Mouse (Mus musculus): Measurements from ENCODE around the gene Mustn1. TPM values are rescaled to one million over a fixed set of nuclear protein-coding genes. Genes with fewer than 3 reads are reported as not detected.

Mustn1 gene
- polyA plus RNA-seq, 1 experiment from 2014 or later, result 0.43 TPM

DNA sequence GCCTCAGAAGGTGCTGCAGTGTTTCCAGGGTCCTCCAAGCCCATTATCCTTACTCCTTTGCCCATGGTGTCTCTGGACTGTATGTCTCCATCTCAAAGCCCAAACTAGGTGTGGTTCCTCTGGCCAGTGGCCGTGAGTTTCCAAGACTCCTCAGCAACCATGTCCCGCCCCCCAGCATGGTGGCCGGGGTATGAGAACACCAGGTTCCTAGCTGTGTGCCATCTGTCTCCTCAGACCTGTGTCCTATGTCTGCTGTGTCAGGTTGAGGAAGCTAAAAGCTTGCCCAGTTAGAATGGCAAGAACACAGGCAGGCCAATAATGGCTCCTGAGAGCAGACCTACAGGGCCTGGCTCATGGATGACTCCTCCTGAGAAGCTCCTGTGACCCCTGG, 2.7 kb downstream of the Mustn1 start:
- H3K27me3 ChIP-seq, result no peaks in the 10 kb centered on the region
- H3K4me3 ChIP-seq, result no peak overlapping the region
- no peaks in the 10 kb centered on the region for H3K4me1 ChIP-seq
- H3K9ac ChIP-seq (replicated peaks), result no peak overlapping the region
- no peaks in the 10 kb centered on the region for H3K9me3 ChIP-seq
- no peak overlapping the region for H3K4me2 ChIP-seq (replicated peaks)
- H3K27ac ChIP-seq (replicated peaks), result no peak overlapping the region
- no peak for ATAC-seq (ENCODE audit: low FRiP score, low read depth)
- H3K36me3 ChIP-seq, result no peaks in the 10 kb centered on the region
- WGBS, result 92% methylated on average over 3 of the region's 3 CpGs

DNA sequence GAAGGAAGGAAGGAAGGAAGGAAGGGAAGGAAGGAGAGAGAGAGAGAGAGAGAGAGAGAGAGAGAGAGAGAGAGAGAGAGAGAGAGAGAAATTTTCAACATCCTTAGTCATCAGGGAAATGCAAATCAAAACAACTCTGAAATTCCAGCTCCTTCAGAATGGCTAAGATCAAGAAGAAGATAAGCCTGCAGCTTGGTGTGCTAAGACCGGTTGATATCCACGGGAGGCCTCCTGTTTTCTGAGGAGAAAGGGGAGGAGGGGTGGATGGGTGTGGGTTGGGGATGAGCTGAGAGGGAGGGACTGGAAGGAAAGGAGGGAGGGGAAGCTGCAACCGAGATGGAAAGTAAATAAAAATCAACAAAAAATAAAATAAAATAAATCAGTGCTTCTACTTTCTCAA, 6.3 kb downstream of the Mustn1 start:
- no peak overlapping the region for H3K4me2 ChIP-seq (replicated peaks)
- no peak for ATAC-seq (ENCODE audit: low FRiP score, low read depth)
- 0 out of 2 replicates have a peak, but pooled peaks cover 4% of the 10 kb centered on the region for H3K4me1 ChIP-seq
- no peaks in the 10 kb centered on the region for H3K9me3 ChIP-seq
- WGBS, result 24% methylated on average over 3 of the region's 3 CpGs
- H3K27me3 ChIP-seq, result no peaks in the 10 kb centered on the region
- H3K27ac ChIP-seq (replicated peaks), result no peak overlapping the region
- H3K9ac ChIP-seq (replicated peaks), result no peak overlapping the region
- H3K36me3 ChIP-seq, result no peaks in the 10 kb centered on the region
- H3K4me3 ChIP-seq, result no peak overlapping the region

DNA sequence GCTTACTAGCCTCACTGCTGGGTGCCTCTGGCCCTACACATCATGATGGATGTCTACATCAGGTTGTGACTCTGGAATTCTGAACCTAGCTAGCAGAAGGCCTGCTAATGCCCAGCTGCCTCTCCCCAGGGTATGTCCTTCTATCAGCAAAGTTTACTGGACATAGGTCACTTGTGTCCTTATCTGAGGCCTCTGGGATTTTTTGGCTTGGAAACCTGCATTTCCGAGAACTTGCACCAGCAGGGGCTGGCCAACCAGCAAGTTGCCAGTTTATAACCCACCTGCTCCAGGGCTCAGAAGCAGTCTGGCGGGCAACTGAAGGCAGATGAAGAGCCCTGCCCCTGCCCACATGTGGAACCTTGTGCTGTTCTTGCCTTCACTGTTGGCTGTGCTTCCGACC, 7.2 kb downstream of the Mustn1 start, which contains the start of gene Itih4:
Gene Itih4, plus strand, starts transcription at position 273 of the 400 bp plus-strand sequence.
- Histone ChIP-seq H3K4me3 (no peak within 1 kb of the TSS), H3K4me2 (replicated peaks) (no peak within 1 kb of the TSS), H3K36me3 (no peaks in the 10 kb centered on the region), H3K4me1 (0 out of 2 replicates have a peak, but pooled peaks cover 4% of the 10 kb centered on the region), H3K27me3 (no peaks in the 10 kb centered on the region), H3K9ac (replicated peaks) (no peak within 1 kb of the TSS), H3K9me3 (no peaks in the 10 kb centered on the region), H3K27ac (replicated peaks) (no peak within 1 kb of the TSS)
- no peak for ATAC-seq (ENCODE audit: low FRiP score, low read depth)
- WGBS, result 89% methylated on average over 3 of the region's 3 CpGs

DNA sequence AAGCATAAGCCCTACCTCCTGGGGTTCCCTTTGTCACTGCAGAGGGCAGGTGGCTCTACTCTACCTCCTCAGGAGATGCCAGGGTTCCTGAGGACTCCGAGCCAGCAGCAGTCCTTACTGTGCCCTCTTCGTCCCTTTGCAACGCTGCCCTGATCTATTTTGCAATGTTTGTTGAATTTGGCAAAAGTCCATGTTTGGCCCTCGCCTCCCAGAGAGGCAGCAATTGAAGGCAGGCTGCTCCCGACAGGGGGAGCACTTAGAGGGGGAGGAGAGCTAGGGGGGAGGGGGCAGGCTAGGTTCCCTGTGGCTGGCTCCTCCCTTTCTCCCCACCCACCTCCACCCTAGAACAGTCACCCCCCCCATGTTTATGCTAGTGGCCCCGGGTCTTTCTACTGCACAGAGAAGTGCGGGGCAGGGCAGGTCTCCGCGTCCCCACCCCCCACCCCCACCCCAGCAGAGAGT, 9.3 kb downstream of the Mustn1 start:
- Histone ChIP-seq H3K9me3 (no peaks in the 10 kb centered on the region), H3K36me3 (no peaks in the 10 kb centered on the region), H3K4me2 (replicated peaks) (no peak overlapping the region), H3K4me3 (no peak overlapping the region), H3K27ac (replicated peaks) (no peak overlapping the region), H3K4me1 (0 out of 2 replicates have a peak, but pooled peaks cover 4% of the 10 kb centered on the region), H3K9ac (replicated peaks) (no peak overlapping the region), H3K27me3 (no peaks in the 10 kb centered on the region)
- ATAC-seq (ENCODE audit: low FRiP score, low read depth), result no peak
- WGBS, result 28% methylated on average over 8 of the region's 9 CpGs

DNA sequence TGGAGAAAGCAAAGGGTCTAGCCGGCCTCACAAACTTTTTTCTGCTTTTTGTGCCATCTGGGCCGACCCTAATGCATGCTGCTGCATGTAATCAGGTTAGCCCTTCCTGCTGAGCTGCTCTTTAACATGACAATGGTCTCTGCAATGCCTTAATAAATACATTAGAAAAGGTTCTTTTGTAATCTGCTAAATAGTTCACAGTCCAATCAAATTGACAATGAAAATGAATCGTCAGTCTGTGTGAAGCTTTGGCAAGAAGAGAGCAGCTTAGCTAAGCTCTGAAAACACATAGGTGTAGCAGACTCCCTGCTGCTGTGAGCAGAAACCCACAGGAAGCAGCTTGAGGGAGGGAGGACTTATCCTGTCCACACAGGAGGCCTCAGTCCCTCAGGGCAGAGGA, 21.0 kb downstream of the Mustn1 start:
- WGBS, result 19% methylated on average over 3 of the region's 3 CpGs
- H3K4me3 ChIP-seq, result no peak overlapping the region

DNA sequence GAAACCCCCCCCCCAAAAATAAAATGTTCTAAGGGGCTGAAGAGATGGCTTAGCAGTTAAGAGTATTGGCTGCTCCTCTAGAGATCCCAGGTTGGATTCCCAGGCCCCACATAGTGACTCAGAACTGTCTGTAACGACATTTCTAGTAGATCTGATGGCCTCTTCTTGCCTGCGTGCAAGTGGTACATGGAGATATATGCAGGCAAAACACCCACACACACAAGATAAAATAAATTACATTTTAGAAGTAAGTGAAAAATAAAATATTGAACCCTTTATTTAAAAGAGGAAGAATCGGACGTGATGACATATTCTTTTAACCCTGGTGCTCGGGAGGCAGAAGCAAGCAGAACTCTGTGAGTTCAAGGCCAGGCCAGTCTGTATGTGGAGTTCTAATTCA, 23.6 kb downstream of the Mustn1 start:
- whole genome bisulfite sequencing, result 89% methylated on average over 5 of the region's 5 CpGs
- no peak for ATAC-seq (ENCODE audit: low FRiP score, low read depth)
- Histone ChIP-seq H3K9me3 (no peaks in the 10 kb centered on the region), H3K9ac (replicated peaks) (no peak overlapping the region), H3K4me3 (no peak overlapping the region), H3K4me2 (replicated peaks) (no peak overlapping the region), H3K27ac (replicated peaks) (no peak overlapping the region), H3K4me1 (peaks cover 3% of the 10 kb centered on the region; the same call in 1 of the 2 replicates), H3K36me3 (no peaks in the 10 kb centered on the region), H3K27me3 (no peaks in the 10 kb centered on the region)

More for the DNA sequence above, 21.0 kb downstream of the Mustn1 start:
- Histone ChIP-seq H3K27me3 (no peaks in the 10 kb centered on the region), H3K9ac (replicated peaks) (no peak overlapping the region), H3K4me1 (peaks cover 3% of the 10 kb centered on the region; the same call in 1 of the 2 replicates), H3K4me2 (replicated peaks) (no peak overlapping the region), H3K27ac (replicated peaks) (no peak overlapping the region), H3K36me3 (no peaks in the 10 kb centered on the region), H3K9me3 (no peaks in the 10 kb centered on the region)
- ATAC-seq (ENCODE audit: low FRiP score, low read depth), result no peak; the same call in 1 of the 2 replicates

DNA sequence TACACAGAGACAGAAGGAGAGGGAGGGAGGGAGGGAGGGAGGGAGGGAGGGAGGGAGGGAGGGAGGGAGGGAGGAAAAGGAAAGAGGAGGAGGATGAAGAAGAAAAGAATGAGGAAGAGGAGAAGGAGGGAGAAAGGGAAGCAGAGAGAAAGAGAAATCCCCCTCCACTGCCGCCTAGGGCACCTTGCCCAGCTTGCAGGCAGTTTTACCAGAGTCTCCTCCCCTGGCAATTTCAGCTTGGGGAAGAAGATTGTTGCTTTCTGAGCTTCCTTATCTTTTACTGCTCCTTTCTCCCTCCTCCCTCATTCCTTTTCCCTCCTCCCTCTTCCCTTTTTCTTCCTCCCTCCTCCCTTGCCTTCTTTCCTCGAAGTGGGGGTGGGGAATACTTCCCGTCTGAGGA, 24.0 kb downstream of the Mustn1 start:
- Histone ChIP-seq H3K4me2 (replicated peaks) (no peak overlapping the region), H3K4me3 (no peak overlapping the region), H3K36me3 (no peaks in the 10 kb centered on the region), H3K27me3 (no peaks in the 10 kb centered on the region), H3K4me1 (peaks cover 3% of the 10 kb centered on the region; the same call in 1 of the 2 replicates), H3K9me3 (no peaks in the 10 kb centered on the region), H3K9ac (replicated peaks) (no peak overlapping the region), H3K27ac (replicated peaks) (no peak overlapping the region)
- no peak for ATAC-seq (ENCODE audit: low FRiP score, low read depth)
- 86% methylated on average over 3 of the region's 3 CpGs for WGBS

DNA sequence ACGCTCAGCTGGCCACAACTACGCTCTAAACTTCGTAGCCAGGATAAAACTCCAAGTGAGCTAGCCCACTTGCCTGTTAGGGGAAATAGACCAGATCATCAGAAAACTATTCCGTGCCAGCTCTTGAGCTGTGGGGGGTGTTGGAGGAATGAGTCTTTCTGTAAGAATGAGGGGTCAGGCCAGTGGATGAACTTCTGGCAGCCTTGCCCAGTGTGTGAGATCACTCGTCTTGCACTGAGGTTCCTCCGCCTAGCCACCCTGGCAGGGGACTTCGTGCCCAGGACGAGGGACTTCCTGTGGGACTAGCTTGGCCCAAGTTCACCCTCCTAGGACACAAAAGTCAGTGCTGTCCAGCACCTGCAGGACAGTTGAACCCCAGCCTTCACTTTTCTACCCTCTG, 25.3 kb downstream of the Mustn1 start:
- no peak overlapping the region for H3K27ac ChIP-seq (replicated peaks)
- H3K4me1 ChIP-seq, result peaks cover 3% of the 10 kb centered on the region; the same call in 1 of the 2 replicates
- ATAC-seq (ENCODE audit: low FRiP score, low read depth), result no peak
- H3K9me3 ChIP-seq, result no peaks in the 10 kb centered on the region
- WGBS, result 85% methylated on average over 8 of the region's 8 CpGs
- no peak overlapping the region for H3K4me3 ChIP-seq
- H3K27me3 ChIP-seq, result no peaks in the 10 kb centered on the region
- H3K4me2 ChIP-seq (replicated peaks), result no peak overlapping the region
- no peaks in the 10 kb centered on the region for H3K36me3 ChIP-seq
- H3K9ac ChIP-seq (replicated peaks), result no peak overlapping the region

DNA sequence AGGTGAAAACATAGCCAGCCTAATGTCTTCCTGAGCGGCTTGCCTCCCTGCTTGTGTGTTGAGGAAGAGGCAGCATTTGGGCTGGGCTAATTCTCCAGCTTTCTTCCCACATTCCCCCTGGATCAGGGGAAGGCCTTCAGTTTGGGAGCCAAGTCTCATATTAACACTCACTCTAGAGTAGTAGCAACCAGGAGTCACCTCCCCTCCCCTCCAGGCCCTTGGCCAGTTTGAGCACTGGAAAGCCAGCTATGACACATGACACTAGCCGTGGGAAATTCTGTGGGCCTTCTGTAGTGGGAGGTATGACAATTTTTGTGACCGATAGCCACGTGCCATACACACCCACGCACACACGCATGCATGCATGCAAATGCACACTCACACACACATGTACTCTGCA, 27.0 kb downstream of the Mustn1 start:
- H3K9ac ChIP-seq (replicated peaks), result no peak overlapping the region
- H3K4me3 ChIP-seq, result no peak overlapping the region
- no peak for ATAC-seq (ENCODE audit: low FRiP score, low read depth)
- no peaks in the 10 kb centered on the region for H3K4me1 ChIP-seq
- no peak overlapping the region for H3K27ac ChIP-seq (replicated peaks)
- no peaks in the 10 kb centered on the region for H3K27me3 ChIP-seq
- 92% methylated on average over 6 of the region's 6 CpGs for WGBS
- H3K9me3 ChIP-seq, result no peaks in the 10 kb centered on the region
- no peaks in the 10 kb centered on the region for H3K36me3 ChIP-seq
- H3K4me2 ChIP-seq (replicated peaks), result no peak overlapping the region

DNA sequence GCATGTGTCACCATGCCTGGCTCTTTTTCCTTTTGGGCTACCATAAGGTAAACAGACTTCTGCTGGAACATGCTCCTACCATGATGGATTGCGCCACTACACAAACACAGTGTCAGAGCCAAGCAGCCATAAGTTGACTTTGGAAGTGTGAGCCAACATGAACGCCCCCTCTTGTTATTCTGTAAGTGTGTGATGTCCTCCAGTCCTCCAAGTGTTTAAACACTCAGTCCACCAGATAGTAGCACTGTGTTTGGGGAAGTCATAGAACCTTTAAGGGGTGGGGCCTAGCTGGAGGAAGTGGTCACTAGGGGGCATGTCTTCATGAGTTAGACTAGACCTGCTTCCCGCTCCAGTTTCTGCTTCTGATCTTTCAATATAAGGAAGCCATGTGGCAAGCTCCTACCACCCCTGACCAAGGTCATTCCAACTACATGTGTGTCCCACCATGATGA, 28.8 kb downstream of the Mustn1 start:
- Histone ChIP-seq H3K4me3 (no peak overlapping the region), H3K27ac (replicated peaks) (no peak overlapping the region), H3K4me1 (no peaks in the 10 kb centered on the region), H3K27me3 (no peaks in the 10 kb centered on the region), H3K4me2 (replicated peaks) (no peak overlapping the region), H3K9ac (replicated peaks) (no peak overlapping the region), H3K36me3 (no peaks in the 10 kb centered on the region), H3K9me3 (no peaks in the 10 kb centered on the region)
- WGBS, result 90% methylated on average over 3 of the region's 3 CpGs
- no peak for ATAC-seq (ENCODE audit: low FRiP score, low read depth)

DNA sequence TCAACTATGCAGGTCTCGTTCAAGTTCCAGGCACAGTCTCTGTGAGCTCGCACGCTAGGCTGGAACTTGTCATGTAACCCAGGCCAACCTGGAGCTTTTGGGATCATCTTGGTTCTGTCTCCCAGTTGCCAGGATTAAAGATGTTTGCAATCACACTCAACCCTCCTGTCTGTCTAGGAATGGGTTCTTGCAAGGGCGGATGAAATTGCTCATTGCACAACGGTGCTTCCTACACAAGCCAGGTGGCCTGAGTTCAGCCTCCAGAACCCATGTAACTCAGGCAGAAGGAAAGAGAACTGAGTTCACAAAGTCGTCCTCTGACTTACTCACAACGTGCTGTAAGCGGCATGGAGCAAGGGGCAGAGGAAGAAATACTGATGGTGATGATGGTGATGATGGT, 32.1 kb downstream of the Mustn1 start:
- no peaks in the 10 kb centered on the region for H3K4me1 ChIP-seq
- H3K36me3 ChIP-seq, result no peaks in the 10 kb centered on the region
- 90% methylated on average over 8 of the region's 8 CpGs for WGBS
- no peaks in the 10 kb centered on the region for H3K27me3 ChIP-seq
- no peaks in the 10 kb centered on the region for H3K9me3 ChIP-seq
- H3K4me3 ChIP-seq, result no peak overlapping the region
- no peak overlapping the region for H3K27ac ChIP-seq (replicated peaks)
- no peak overlapping the region for H3K4me2 ChIP-seq (replicated peaks)
- H3K9ac ChIP-seq (replicated peaks), result no peak overlapping the region
- no peak for ATAC-seq (ENCODE audit: low FRiP score, low read depth)

DNA sequence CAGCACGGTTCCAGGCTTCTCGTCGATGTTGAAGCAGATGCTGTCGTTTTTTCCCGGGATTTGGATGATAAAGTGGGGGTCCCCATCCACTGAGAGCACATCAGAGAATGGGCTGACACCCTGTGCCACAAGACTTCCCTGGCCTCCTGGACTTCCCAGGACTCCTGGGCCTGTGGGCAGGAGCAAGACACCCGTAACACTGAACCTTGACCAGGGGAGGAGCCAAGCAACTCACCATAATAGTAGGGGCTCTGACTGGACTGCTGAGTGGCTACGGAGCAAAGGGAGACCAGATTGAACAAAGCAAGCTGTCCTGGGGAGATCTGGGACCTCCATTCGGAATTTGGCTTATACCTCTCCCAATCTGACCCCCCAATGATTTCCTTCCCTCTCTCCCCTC, 33.6 kb downstream of the Mustn1 start:
- 77% methylated on average over 8 of the region's 8 CpGs for whole genome bisulfite sequencing
- H3K9ac ChIP-seq (replicated peaks), result no peak overlapping the region
- no peak overlapping the region for H3K4me2 ChIP-seq (replicated peaks)
- no peak for ATAC-seq (ENCODE audit: low FRiP score, low read depth)
- no peak overlapping the region for H3K4me3 ChIP-seq
- no peaks in the 10 kb centered on the region for H3K4me1 ChIP-seq
- no peaks in the 10 kb centered on the region for H3K36me3 ChIP-seq
- no peaks in the 10 kb centered on the region for H3K27me3 ChIP-seq
- H3K9me3 ChIP-seq, result no peaks in the 10 kb centered on the region
- no peak overlapping the region for H3K27ac ChIP-seq (replicated peaks)

DNA sequence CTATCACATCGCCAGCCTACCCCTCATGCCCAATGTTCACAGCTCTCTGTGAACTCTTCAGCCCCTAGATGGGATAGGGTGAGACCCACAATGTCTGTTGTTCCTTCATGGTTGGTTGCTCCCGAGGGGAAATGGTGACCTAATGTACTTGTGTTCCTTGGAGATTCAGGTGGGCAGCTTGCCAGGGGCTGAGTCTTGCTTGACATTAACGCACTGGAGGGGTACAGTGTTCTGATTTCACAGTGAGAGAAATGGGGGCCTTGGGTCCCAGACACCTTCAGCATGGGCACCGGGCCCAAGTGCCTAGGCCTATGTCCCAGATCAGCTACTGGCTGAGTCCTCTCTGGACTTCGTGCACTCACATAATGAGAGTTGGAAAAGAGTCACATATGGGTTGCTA, 34.4 kb downstream of the Mustn1 start:
- 89% methylated on average over 5 of the region's 5 CpGs for whole genome bisulfite sequencing
- no peak overlapping the region for H3K4me2 ChIP-seq (replicated peaks)
- no peaks in the 10 kb centered on the region for H3K27me3 ChIP-seq
- no peaks in the 10 kb centered on the region for H3K4me1 ChIP-seq
- H3K9me3 ChIP-seq, result no peaks in the 10 kb centered on the region
- ATAC-seq (ENCODE audit: low FRiP score, low read depth), result no peak
- no peak overlapping the region for H3K27ac ChIP-seq (replicated peaks)
- H3K36me3 ChIP-seq, result no peaks in the 10 kb centered on the region
- H3K4me3 ChIP-seq, result no peak overlapping the region
- no peak overlapping the region for H3K9ac ChIP-seq (replicated peaks)
